Mouse (Mus musculus): ENCODE data around the gene Mxd1. TPM values are rescaled to one million over a fixed set of nuclear protein-coding genes. Genes with fewer than 3 reads are reported as not detected.

Mxd1 gene
- polyA plus RNA-seq, 1 experiment from 2014 or later: 18.6 TPM

- Histone ChIP-seq H3K4me1 (peaks cover 10% of the 10 kb centered on the region; the same call in 1 of the 2 replicates), H3K4me3 (replicated peaks) (no peak overlapping the region), H3K36me3 (peaks cover 19% of the 10 kb centered on the region; the same call in 1 of the 2 replicates), H3K9ac (no peak overlapping the region), H3K27me3 (replicated peaks) (no peaks in the 10 kb centered on the region), H3K4me2 (no peak overlapping the region), H3K9me3 (no peaks in the 10 kb centered on the region), H3K27ac (no peak overlapping the region)
- no peak for ATAC-seq (ENCODE audit: insufficient read depth, low FRiP score, low read depth)
- 82% methylated on average over 3 of the region's 3 CpGs for WGBS
These were observed 24.1 kb downstream of the Mxd1 start for GRCm38 (mm10) chr6:86644775-86645400.

GRCm38 (mm10) chr6:86641716-86642115 lies 27.2 kb downstream of the Mxd1 start:
- Histone ChIP-seq H3K9ac (no peak overlapping the region), H3K9me3 (no peaks in the 10 kb centered on the region), H3K36me3 (no peaks in the 10 kb centered on the region), H3K4me3 (replicated peaks) (no peak overlapping the region), H3K4me2 (no peak overlapping the region), H3K4me1 (peaks cover 10% of the 10 kb centered on the region; the same call in 1 of the 2 replicates), H3K27ac (no peak overlapping the region), H3K27me3 (replicated peaks) (no peaks in the 10 kb centered on the region)
- WGBS: 56% methylated on average over 8 of the region's 8 CpGs
- ATAC-seq (ENCODE audit: insufficient read depth, low FRiP score, low read depth): no peak

- H3K4me1 ChIP-seq: peaks cover 10% of the 10 kb centered on the region; the same call in 1 of the 2 replicates
- H3K36me3 ChIP-seq: no peaks in the 10 kb centered on the region
- H3K9ac ChIP-seq: no peak overlapping the region
- H3K9me3 ChIP-seq: no peaks in the 10 kb centered on the region
- no peak for ATAC-seq (ENCODE audit: insufficient read depth, low FRiP score, low read depth)
- no peak overlapping the region for H3K27ac ChIP-seq
- WGBS: 77% methylated on average over 8 of the region's 8 CpGs
- H3K4me3 ChIP-seq (replicated peaks): no peak overlapping the region
- H3K4me2 ChIP-seq: no peak overlapping the region
- no peaks in the 10 kb centered on the region for H3K27me3 ChIP-seq (replicated peaks)
These were observed 28.2 kb downstream of the Mxd1 start for GRCm38 (mm10) chr6:86640776-86641175.

GRCm38 (mm10) chr6:86640161-86640560 lies 28.8 kb downstream of the Mxd1 start:
- no peak overlapping the region for H3K4me3 ChIP-seq (replicated peaks)
- no peak overlapping the region for H3K4me2 ChIP-seq
- H3K36me3 ChIP-seq: no peaks in the 10 kb centered on the region
- no peaks in the 10 kb centered on the region for H3K9me3 ChIP-seq
- no peak overlapping the region for H3K9ac ChIP-seq
- H3K27me3 ChIP-seq (replicated peaks): no peaks in the 10 kb centered on the region
- ATAC-seq (ENCODE audit: insufficient read depth, low FRiP score, low read depth): no peak
- H3K4me1 ChIP-seq: peaks cover 7% of the 10 kb centered on the region; the same call in 1 of the 2 replicates
- 80% methylated on average over 3 of the region's 3 CpGs for WGBS
- no peak overlapping the region for H3K27ac ChIP-seq

- no peak overlapping the region for H3K4me2 ChIP-seq
- H3K36me3 ChIP-seq: no peaks in the 10 kb centered on the region
- 75% methylated on average over 18 of the region's 18 CpGs for WGBS
- no peaks in the 10 kb centered on the region for H3K9me3 ChIP-seq
- H3K4me3 ChIP-seq (replicated peaks): no peak overlapping the region
- H3K27me3 ChIP-seq (replicated peaks): no peaks in the 10 kb centered on the region
- peak; percentile 86 for ATAC-seq (ENCODE audit: insufficient read depth, low FRiP score, low read depth)
- H3K27ac ChIP-seq: no peak overlapping the region
- H3K9ac ChIP-seq: no peak overlapping the region
- peaks cover 7% of the 10 kb centered on the region; the same call in 1 of the 2 replicates for H3K4me1 ChIP-seq
These were observed 29.5 kb downstream of the Mxd1 start for GRCm38 (mm10) chr6:86639180-86640160.

GRCm38 (mm10) chr6:86638434-86638833 lies 30.5 kb downstream of the Mxd1 start:
- Histone ChIP-seq H3K27ac (no peak overlapping the region), H3K27me3 (replicated peaks) (no peaks in the 10 kb centered on the region), H3K4me2 (no peak overlapping the region), H3K9me3 (no peaks in the 10 kb centered on the region), H3K4me1 (peaks cover 7% of the 10 kb centered on the region; the same call in 1 of the 2 replicates), H3K9ac (no peak overlapping the region), H3K4me3 (replicated peaks) (no peak overlapping the region), H3K36me3 (no peaks in the 10 kb centered on the region)
- no peak for ATAC-seq (ENCODE audit: insufficient read depth, low FRiP score, low read depth)
- 14% methylated on average over 2 of the region's 2 CpGs for WGBS

GRCm38 (mm10) chr6:86637860-86638259 lies 31.1 kb downstream of the Mxd1 start:
- H3K27me3 ChIP-seq (replicated peaks): no peaks in the 10 kb centered on the region
- H3K36me3 ChIP-seq: no peaks in the 10 kb centered on the region
- 79% methylated on average over 2 of the region's 2 CpGs for WGBS
- H3K4me2 ChIP-seq: no peak overlapping the region
- peaks cover 7% of the 10 kb centered on the region; the same call in 1 of the 2 replicates for H3K4me1 ChIP-seq
- no peaks in the 10 kb centered on the region for H3K9me3 ChIP-seq
- H3K4me3 ChIP-seq (replicated peaks): no peak overlapping the region
- no peak for ATAC-seq (ENCODE audit: insufficient read depth, low FRiP score, low read depth)
- no peak overlapping the region for H3K27ac ChIP-seq
- H3K9ac ChIP-seq: no peak overlapping the region

- H3K4me2 ChIP-seq: no peak overlapping the region
- H3K9ac ChIP-seq: no peak overlapping the region
- H3K4me3 ChIP-seq (replicated peaks): no peak overlapping the region
- H3K27ac ChIP-seq: no peak overlapping the region
- peaks cover 7% of the 10 kb centered on the region; the same call in 1 of the 2 replicates for H3K4me1 ChIP-seq
- H3K9me3 ChIP-seq: no peaks in the 10 kb centered on the region
- H3K36me3 ChIP-seq: no peaks in the 10 kb centered on the region
- H3K27me3 ChIP-seq (replicated peaks): no peaks in the 10 kb centered on the region
- WGBS: 50% methylated on average over 4 of the region's 4 CpGs
- ATAC-seq (ENCODE audit: insufficient read depth, low FRiP score, low read depth): peak; percentile 41; the same call in 1 of the 2 replicates
These were observed 31.7 kb downstream of the Mxd1 start for GRCm38 (mm10) chr6:86637171-86637835.

GRCm38 (mm10) chr6:86636495-86636894 lies 32.5 kb downstream of the Mxd1 start:
- ATAC-seq (ENCODE audit: insufficient read depth, low FRiP score, low read depth): peak; percentile 75
- no peak overlapping the region for H3K27ac ChIP-seq
- no peak overlapping the region for H3K9ac ChIP-seq
- H3K4me1 ChIP-seq: peaks cover 4% of the 10 kb centered on the region; the same call in 1 of the 2 replicates
- no peak overlapping the region for H3K4me3 ChIP-seq (replicated peaks)
- WGBS: 45% methylated on average over 2 of the region's 2 CpGs
- no peak overlapping the region for H3K4me2 ChIP-seq
- no peaks in the 10 kb centered on the region for H3K36me3 ChIP-seq
- no peaks in the 10 kb centered on the region for H3K9me3 ChIP-seq
- H3K27me3 ChIP-seq (replicated peaks): no peaks in the 10 kb centered on the region

GRCm38 (mm10) chr6:86630141-86630540 lies 38.8 kb downstream of the Mxd1 start:
- H3K27ac ChIP-seq: no peak overlapping the region
- no peak overlapping the region for H3K4me2 ChIP-seq
- no peak overlapping the region for H3K9ac ChIP-seq
- H3K4me3 ChIP-seq (replicated peaks): no peak overlapping the region
- H3K36me3 ChIP-seq: no peaks in the 10 kb centered on the region
- no peak for ATAC-seq (ENCODE audit: insufficient read depth, low FRiP score, low read depth)
- WGBS: 61% methylated on average over 3 of the region's 3 CpGs
- no peaks in the 10 kb centered on the region for H3K9me3 ChIP-seq
- no peaks in the 10 kb centered on the region for H3K4me1 ChIP-seq
- H3K27me3 ChIP-seq (replicated peaks): no peaks in the 10 kb centered on the region

GRCm38 (mm10) chr6:86627946-86628345 lies 41.0 kb downstream of the Mxd1 start, which contains the start of gene Asprv1:
Asprv1 (plus strand) TSS chr6:86628164.
- Histone ChIP-seq H3K4me1 (no peaks in the 10 kb centered on the region), H3K36me3 (no peaks in the 10 kb centered on the region), H3K9me3 (no peaks in the 10 kb centered on the region), H3K27me3 (replicated peaks) (no peaks in the 10 kb centered on the region), H3K4me2 (no peak within 1 kb of the TSS), H3K9ac (no peak within 1 kb of the TSS), H3K27ac (no peak within 1 kb of the TSS), H3K4me3 (replicated peaks) (no peak within 1 kb of the TSS)
- ATAC-seq (ENCODE audit: insufficient read depth, low FRiP score, low read depth): no peak
- 55% methylated on average over 10 of the region's 10 CpGs for WGBS
